Mouse (Mus musculus): Measurements from ENCODE around the gene Txnip.

DNA sequence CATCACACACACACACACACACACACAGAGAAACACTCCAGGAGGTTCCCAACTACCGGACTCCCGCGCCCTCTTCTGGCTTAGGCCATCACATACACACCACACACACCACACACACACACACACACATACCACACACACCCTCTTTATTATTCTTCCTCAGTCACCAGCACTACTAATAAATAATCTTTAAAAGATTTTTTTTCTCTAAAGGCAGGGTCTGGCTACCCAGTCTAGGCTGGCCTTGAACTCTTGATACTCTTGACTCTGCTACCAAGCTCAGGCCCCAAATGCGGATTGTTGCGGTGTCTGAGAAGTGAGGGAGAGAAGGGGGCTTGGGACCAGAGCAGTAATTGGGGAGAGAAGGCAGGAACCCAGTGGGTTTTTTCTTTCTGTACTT, 37.1 kb downstream of the Txnip start:
- TF ChIP-seq MAX (IDR thresholded peaks at IDR 0.05; ENCODE audit: low read depth) = no peak
- no peak for TF ChIP-seq TCF12 (IDR thresholded peaks at IDR 0.05; ENCODE audit: insufficient read depth, poor library complexity, severe bottlenecking)
- TF ChIP-seq POLR2A (IDR thresholded peaks at IDR 0.05; ENCODE audit: insufficient read length, low read depth) = no peak
- TF ChIP-seq USF1 (IDR thresholded peaks at IDR 0.05; ENCODE audit: low read depth) = no peak
- TF ChIP-seq E2F4 (IDR thresholded peaks at IDR 0.05; ENCODE audit: insufficient read depth) = no peak
- TF ChIP-seq MYOG (IDR thresholded peaks at IDR 0.05; ENCODE audit: control insufficient read depth in 1 of 3, insufficient read depth in 1 of 3, insufficient read length in 2 of 3, low read depth in 2 of 3) = no peak
- TF ChIP-seq POLR2AphosphoS2 (IDR thresholded peaks at IDR 0.05; ENCODE audit: insufficient read length, low read depth) = no peak
- no peak for TF ChIP-seq REST (IDR thresholded peaks at IDR 0.05; ENCODE audit: insufficient read depth, insufficient read length)

Measured in myocyte (in vitro differentiated cells).